Mouse (Mus musculus) stomach, postnatal 0 days (tissue): ENCODE results near the gene Tgfb3. TPM values are rescaled to one million over a fixed set of nuclear protein-coding genes. Genes with fewer than 3 reads are reported as not detected.
A peak's percentile ranks its signal among the peaks of the same experiment; 100 is the strongest.

Experiments
- ATAC-seq: fragments of 200-750 bp; cut with Nextera tagmentation; 2 replicates; pipeline ENCODE4 v1.8.0; 2017; ENCODE audit not compliant: low FRiP score, low TSS enrichment
- DNase-seq: peaks from one replicate; pipeline ENCODE4 v3.0.0-alpha.2; 2016; ENCODE audit warnings: low spot score
- H3K27ac ChIP-seq: fragments of 300-500 bp; sonication (generic); replicated peaks from 2 replicates; pipeline ENCODE4 v1.5.1; 2014; ENCODE audit warnings: mild to moderate bottlenecking, control low read depth
- H3K27me3 ChIP-seq: fragments of 300-500 bp; sonication (generic); 2 replicates; pipeline ENCODE4 v1.6.1; 2014; ENCODE audit warnings: low read length; ENCODE audit not compliant: control insufficient read depth, insufficient read depth
- H3K36me3 ChIP-seq: fragments of 300-500 bp; sonication (generic); 2 replicates; pipeline ENCODE4 v1.6.1; 2014; ENCODE audit warnings: low read length, mixed read lengths; ENCODE audit not compliant: control insufficient read depth, insufficient read depth
- H3K4me1 ChIP-seq: fragments of 300-500 bp; sonication (generic); replicated peaks from 2 replicates; pipeline ENCODE4 v1.6.1; 2014; ENCODE audit warnings: antibody characterized with exemption; ENCODE audit not compliant: control insufficient read depth, insufficient read depth
- H3K4me2 ChIP-seq: fragments of 300-500 bp; sonication (generic); replicated peaks from 2 replicates; pipeline ENCODE4 v1.6.1; 2014; ENCODE audit warnings: low read depth, mild to moderate bottlenecking, control low read depth, moderate library complexity
- H3K4me3 ChIP-seq: fragments of 300-500 bp; sonication (generic); 2 replicates; pipeline ENCODE4 v1.5.1; 2014; ENCODE audit warnings: low read depth, low read length, control low read depth
- H3K9ac ChIP-seq: fragments of 300-500 bp; sonication (generic); 2 replicates; pipeline ENCODE4 v1.6.1; 2014; ENCODE audit warnings: mild to moderate bottlenecking, low read length, control low read depth, mixed read lengths
- H3K9me3 ChIP-seq: fragments of 300-500 bp; sonication (generic); 2 replicates; pipeline ENCODE4 v1.6.1; 2016; ENCODE audit warnings: low read length; ENCODE audit not compliant: control insufficient read depth
- CTCF ChIP-seq: IDR thresholded peaks from 2 replicates; pipeline ENCODE4 v1.5.1; 2016; ENCODE audit warnings: antibody characterized with exemption, low read depth, mild to moderate bottlenecking, moderate library complexity
- EP300 ChIP-seq: optimal IDR thresholded peaks from 2 replicates; pipeline ENCODE3; 2016; ENCODE audit warnings: antibody characterized with exemption
- WGBS: fragments of 180-500 bp; shearing (Covaris S2); extraction: QIAGEN DNeasy Blood & Tissue Kit; methylation state at CpG from one replicate; pipeline ENCODE4 v1.1.7; 2014; 5-methylcytosine and 5-hydroxymethylcytosine counted together
- polyA plus RNA-seq: library from polyadenylated mRNA; unstranded; fragments of >200 nt; fragmentation: Nextera tagmentation; extraction: Ambion mirVana; gene quantifications from 2 replicates; pipeline ENCODE4 v1.2.1, GENCODE M21; 2015

Gene Tgfb3
- polyA plus RNA-seq, 1 experiment from 2014 or later, result 9.4 TPM

- TF ChIP-seq EP300 (no peak), CTCF (no peak)
- WGBS, result 82% methylated on average over 5 of the region's 5 CpGs
- Histone ChIP-seq H3K36me3 (no peaks in the 10 kb centered on the region), H3K4me1 (no peaks in the 10 kb centered on the region), H3K4me3 (no peak overlapping the region), H3K9ac (no peak overlapping the region), H3K27me3 (no peaks in the 10 kb centered on the region), H3K9me3 (no peaks in the 10 kb centered on the region), H3K4me2 (no peak overlapping the region), H3K27ac (no peak overlapping the region)
- no peak for ATAC-seq
- no peak for DNase-seq
Observed at GRCm38 (mm10) chr12:86039078-86039477, 39.8 kb downstream of the Tgfb3 start.

GRCm38 (mm10) chr12:86037235-86037921 lies 41.5 kb downstream of the Tgfb3 start:
- H3K27me3 ChIP-seq, result no peaks in the 10 kb centered on the region
- no peak overlapping the region for H3K9ac ChIP-seq
- H3K4me2 ChIP-seq, result no peak overlapping the region
- DNase-seq, result no peak
- H3K9me3 ChIP-seq, result no peaks in the 10 kb centered on the region
- no peak overlapping the region for H3K4me3 ChIP-seq
- H3K27ac ChIP-seq, result 0 out of 2 replicates have a peak overlapping the region, but pooled peaks have one; percentile 18
- no peaks in the 10 kb centered on the region for H3K36me3 ChIP-seq
- no peaks in the 10 kb centered on the region for H3K4me1 ChIP-seq
- TF ChIP-seq CTCF (no peak), EP300 (no peak)
- ATAC-seq, result peak; percentile 42
- 44% methylated on average over 12 of the region's 12 CpGs for WGBS

GRCm38 (mm10) chr12:86036368-86037166 lies 42.3 kb downstream of the Tgfb3 start:
- Histone ChIP-seq H3K4me3 (no peak overlapping the region), H3K27me3 (no peaks in the 10 kb centered on the region), H3K4me1 (no peaks in the 10 kb centered on the region), H3K9me3 (no peaks in the 10 kb centered on the region), H3K9ac (no peak overlapping the region), H3K27ac (no peak overlapping the region), H3K4me2 (no peak overlapping the region), H3K36me3 (no peaks in the 10 kb centered on the region)
- WGBS, result 63% methylated on average over 9 of the region's 9 CpGs
- no peak for TF ChIP-seq EP300
- no peak for TF ChIP-seq CTCF
- ATAC-seq (no peak), DNase-seq (no peak)

- H3K27ac ChIP-seq, result no peak overlapping the region
- H3K4me2 ChIP-seq, result no peak overlapping the region
- no peak for TF ChIP-seq CTCF
- no peak for TF ChIP-seq EP300
- H3K9me3 ChIP-seq, result no peaks in the 10 kb centered on the region
- H3K36me3 ChIP-seq, result no peaks in the 10 kb centered on the region
- ATAC-seq (no peak), DNase-seq (no peak)
- H3K4me3 ChIP-seq, result no peak overlapping the region
- H3K9ac ChIP-seq, result no peak overlapping the region
- no peaks in the 10 kb centered on the region for H3K4me1 ChIP-seq
- no peaks in the 10 kb centered on the region for H3K27me3 ChIP-seq
Observed at GRCm38 (mm10) chr12:86035586-86035985, 43.3 kb downstream of the Tgfb3 start.

- no peak overlapping the region for H3K4me3 ChIP-seq
- no peaks in the 10 kb centered on the region for H3K27me3 ChIP-seq
- no peaks in the 10 kb centered on the region for H3K9me3 ChIP-seq
- 63% methylated on average over 5 of the region's 5 CpGs for WGBS
- ATAC-seq, result no peak
- no peaks in the 10 kb centered on the region for H3K36me3 ChIP-seq
- H3K4me2 ChIP-seq, result no peak overlapping the region
- H3K4me1 ChIP-seq, result no peaks in the 10 kb centered on the region
- no peak for TF ChIP-seq CTCF
- TF ChIP-seq EP300, result no peak
- H3K9ac ChIP-seq, result no peak overlapping the region
- H3K27ac ChIP-seq, result no peak overlapping the region
- DNase-seq, result no peak
Observed at GRCm38 (mm10) chr12:86030932-86031331, 47.9 kb downstream of the Tgfb3 start.

GRCm38 (mm10) chr12:86027747-86028146 lies 51.1 kb downstream of the Tgfb3 start:
- no peak overlapping the region for H3K4me2 ChIP-seq
- no peaks in the 10 kb centered on the region for H3K36me3 ChIP-seq
- no peak overlapping the region for H3K9ac ChIP-seq
- no peaks in the 10 kb centered on the region for H3K9me3 ChIP-seq
- H3K27ac ChIP-seq, result no peak overlapping the region
- no peak overlapping the region for H3K4me3 ChIP-seq
- H3K4me1 ChIP-seq, result peaks cover 3% of the 10 kb centered on the region; the same call in 1 of the 2 replicates
- ATAC-seq, result no peak
- 74% methylated on average over 1 of the region's 1 CpGs for WGBS
- TF ChIP-seq CTCF (no peak), EP300 (no peak)
- no peaks in the 10 kb centered on the region for H3K27me3 ChIP-seq
- DNase-seq, result no peak
